Mouse (Mus musculus) small intestine, adult 2 months (tissue): ENCODE data around the gene Lmx1b.

ENCODE experiments used
- CTCF ChIP-seq: fragments of 200-500 bp; IDR thresholded peaks from 2 replicates; pipeline ENCODE4 v1.5.1; 2012; ENCODE audit warnings: low read depth, mild to moderate bottlenecking, control low read depth, inconsistent platforms, low read length, moderate library complexity, mixed read lengths; ENCODE audit not compliant: insufficient replicate concordance, insufficient read length; ENCODE audit errors: extremely low read depth
- POLR2A ChIP-seq: fragments of 200-500 bp; IDR thresholded peaks from 2 replicates; pipeline ENCODE4 v1.6.1; 2012; ENCODE audit warnings: low read depth, mild to moderate bottlenecking, control low read depth, inconsistent platforms, low read length, moderate library complexity

DNA sequence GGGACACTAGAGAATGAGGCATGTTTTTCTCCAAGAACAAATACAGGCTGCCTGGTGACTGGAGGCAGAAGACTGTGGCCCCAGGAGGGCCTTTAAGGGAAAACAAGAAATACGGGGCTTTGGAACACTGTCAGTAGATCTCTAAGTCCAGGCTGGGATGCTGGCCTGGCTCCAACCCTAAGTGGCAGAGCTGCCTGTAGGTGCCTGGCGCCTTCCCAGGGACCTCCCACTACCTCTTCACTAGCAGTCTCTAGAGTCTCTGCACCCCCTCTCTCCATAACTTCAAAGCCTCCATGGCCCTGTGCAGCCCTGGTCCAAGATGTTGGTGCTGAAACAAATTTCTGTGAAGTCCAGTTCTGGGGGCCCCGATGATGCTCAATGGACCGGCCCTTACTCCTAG lies 74.4 kb downstream of the Lmx1b start:
- TF ChIP-seq CTCF (no peak), POLR2A (no peak)
